Mouse (Mus musculus): ENCODE data around the gene Pcca.

The Pcca gene

GRCm38 (mm10) chr14:122747860-122748842 lies 214.0 kb downstream of the Pcca start:
- no peak for DNase-seq (ENCODE audit: low spot score)

DNA sequence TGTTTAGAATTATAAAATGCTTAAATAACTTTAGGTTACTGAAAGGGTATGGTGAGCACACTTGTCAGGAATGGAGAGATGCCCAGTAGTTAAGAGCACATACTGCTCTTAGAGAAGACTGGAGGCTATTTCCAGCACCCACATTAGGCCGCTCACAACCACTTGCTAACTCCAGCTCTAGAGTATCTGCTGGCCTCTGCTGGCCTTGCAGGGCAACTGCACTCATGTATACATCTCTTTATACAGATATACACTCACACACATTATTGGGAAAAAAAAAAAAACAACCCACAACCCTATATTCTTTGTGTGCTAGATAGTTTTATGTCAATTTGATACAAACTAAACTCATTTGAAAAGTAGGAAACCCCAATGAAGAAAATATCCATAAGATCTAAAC lies 217.4 kb downstream of the Pcca start:
- DNase-seq (ENCODE audit: low spot score): no peak

DNA sequence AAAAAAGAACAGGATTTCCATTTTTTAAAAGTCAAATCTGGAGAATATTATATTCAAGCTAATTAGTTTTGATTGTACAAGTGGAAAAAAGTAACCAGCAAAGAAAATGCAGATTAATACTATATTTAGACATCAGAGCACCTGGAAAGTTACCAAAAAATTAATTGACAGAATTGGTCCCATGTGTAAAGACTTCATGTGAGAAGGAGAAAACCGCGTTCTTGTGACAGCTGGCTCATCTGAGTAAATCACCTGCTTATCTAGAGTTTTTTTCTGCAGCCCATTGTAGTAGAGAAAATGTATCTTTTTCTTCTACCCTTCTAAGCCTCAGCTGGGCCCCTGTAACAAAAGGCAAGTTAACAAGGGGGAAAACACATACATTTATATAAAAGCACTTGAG lies 219.2 kb downstream of the Pcca start:
- DNase-seq (ENCODE audit: low spot score): no peak

DNA sequence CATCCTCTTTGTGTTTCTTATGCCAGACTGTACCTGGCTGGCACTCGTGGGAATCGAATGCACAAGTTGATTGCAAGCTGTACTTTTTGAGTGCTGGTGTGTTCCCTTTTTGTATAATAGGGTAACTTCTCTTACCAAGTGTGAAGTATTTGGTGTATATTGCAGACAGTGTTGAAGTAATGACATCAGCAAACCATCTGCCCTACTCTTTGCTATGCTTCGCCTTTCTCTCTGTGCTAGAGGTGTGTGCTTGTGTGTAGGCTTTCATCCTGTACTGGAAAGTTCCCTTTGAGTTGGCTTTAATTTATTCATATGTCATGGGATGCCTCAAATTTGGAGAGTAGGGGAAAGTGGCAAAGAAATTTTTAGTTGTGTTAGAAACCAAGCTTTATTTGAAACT lies 220.2 kb downstream of the Pcca start:
- DNase-seq (ENCODE audit: low spot score): no peak

GRCm38 (mm10) chr14:122755559-122755958 lies 221.4 kb downstream of the Pcca start:
- no peak for DNase-seq (ENCODE audit: low spot score)

DNA sequence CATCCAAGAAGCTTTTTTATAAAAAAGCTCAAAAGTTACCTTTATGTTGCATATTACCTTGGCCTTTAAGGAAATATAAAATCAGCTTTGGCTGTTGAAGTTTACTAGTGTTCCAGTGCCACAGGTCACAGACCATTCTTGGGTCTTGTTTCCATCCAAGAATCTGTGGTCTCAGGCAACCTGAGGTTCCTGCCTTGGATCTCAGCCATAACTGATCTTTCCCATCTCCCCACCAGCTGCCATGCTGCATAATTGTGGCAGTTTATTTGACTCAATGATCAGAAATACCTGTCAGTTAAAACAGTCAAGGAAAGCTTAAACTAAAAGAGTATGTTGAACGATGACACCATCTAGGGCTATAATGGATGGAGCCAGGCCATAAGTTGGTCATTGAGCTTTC lies 222.5 kb downstream of the Pcca start:
- DNase-seq (ENCODE audit: low spot score): no peak

- no peak for DNase-seq (ENCODE audit: low spot score)
Observed at GRCm38 (mm10) chr14:122759890-122760289, 225.8 kb downstream of the Pcca start.

- DNase-seq (ENCODE audit: low spot score): no peak
Observed at GRCm38 (mm10) chr14:122760803-122761202, 226.7 kb downstream of the Pcca start.

DNA sequence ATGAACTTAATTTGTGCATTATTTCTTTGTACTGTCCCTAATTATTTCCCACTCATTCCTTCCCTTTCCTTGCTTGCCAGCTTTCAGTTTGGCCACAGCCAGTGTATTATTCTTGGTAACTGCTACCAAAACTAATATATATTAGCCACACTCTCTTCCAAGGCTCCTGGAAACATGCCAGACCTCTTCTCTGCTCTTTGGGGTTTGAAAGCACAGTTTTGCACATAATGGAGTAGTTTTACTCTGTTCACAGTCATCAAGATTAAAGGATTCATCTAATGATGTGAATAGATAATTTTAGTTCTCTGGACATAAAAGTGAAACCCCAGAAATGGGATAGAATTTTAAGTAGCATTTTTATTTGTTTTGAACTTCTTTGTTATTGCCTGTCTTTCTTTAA lies 228.5 kb downstream of the Pcca start:
- DNase-seq (ENCODE audit: low spot score): no peak

DNA sequence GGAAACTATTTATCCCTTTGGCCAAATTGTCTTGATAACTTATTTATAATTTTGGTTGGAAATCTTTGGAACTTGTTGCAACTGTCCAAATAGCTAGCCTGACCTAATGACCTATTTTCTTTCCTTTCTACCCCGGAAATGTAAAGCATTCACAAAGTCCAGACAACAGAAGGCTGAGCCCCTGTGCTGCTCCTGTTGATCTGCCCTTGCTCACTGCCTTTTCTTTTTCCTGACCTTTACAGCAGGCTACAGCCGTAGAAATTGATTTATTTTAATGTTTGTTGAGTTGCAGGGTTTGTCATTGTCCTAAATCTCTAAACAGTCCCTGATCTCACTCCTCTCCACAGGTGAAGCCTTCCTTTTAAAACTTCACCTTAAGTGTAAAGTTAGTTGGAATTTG lies 231.8 kb downstream of the Pcca start:
- no peak for DNase-seq (ENCODE audit: low spot score)

DNA sequence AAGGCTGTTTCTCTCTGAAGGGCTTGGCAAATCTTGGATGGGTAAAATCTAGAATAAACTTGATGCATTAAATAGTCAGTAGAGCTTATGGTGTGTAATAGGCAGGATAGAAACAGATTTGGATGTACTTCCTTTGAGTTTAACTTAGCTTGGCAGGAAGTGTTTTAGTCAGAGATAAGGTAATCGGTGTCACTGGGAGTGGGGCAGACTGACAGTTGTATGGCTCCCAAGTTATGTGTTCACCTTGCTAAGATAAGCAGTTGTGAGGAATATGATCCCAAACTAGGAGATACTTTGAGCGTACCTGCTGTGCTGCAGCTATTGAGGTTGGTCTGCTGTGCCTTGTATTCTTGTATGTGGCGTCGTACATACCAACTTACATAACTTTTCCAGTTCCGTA lies 232.3 kb downstream of the Pcca start:
- DNase-seq (ENCODE audit: low spot score): no peak

GRCm38 (mm10) chr14:122784701-122785100 lies 250.6 kb downstream of the Pcca start:
- no peak for DNase-seq (ENCODE audit: low spot score)

- DNase-seq (ENCODE audit: low spot score): no peak
Observed at GRCm38 (mm10) chr14:122788199-122788598, 254.1 kb downstream of the Pcca start.

DNA sequence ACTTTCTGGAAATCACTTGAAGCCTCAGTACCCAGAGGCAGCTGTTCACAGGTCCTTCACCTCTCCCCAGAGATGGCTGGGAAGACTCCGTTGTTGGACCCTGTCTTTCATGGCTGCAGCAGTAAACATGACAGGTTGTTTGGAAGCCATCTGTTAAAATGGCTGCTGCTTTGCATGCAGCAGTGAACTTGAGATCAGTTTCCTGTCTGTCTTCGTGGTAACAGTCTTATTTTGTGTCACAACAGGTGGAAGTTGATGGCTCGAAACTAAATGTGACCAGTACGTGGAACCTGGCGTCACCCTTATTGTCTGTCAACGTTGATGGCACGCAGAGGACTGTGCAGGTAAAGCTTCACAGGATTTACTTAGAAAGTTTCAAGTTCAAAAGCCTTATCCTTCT lies 256.0 kb downstream of the Pcca start:
- DNase-seq (ENCODE audit: low spot score): no peak

DNA sequence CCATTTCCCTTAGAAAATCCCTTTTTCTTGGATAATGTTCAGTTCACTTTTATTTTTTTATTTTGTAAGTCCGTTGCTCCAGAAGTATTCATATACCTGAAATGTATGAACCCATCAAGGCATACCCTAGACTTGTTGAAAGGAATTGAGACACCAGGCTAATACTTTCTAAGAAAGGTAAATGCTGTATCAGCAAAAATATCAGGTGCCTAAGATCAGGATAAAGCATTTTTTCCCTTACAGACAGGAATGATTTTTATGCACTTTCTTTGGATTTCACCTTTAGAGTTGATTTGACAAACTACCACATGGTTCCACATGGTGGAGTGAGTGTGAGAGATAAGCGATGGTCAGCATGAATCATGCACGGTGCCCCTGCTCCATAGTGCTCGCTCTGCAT lies 259.2 kb downstream of the Pcca start:
- no peak for DNase-seq (ENCODE audit: low spot score)

DNA sequence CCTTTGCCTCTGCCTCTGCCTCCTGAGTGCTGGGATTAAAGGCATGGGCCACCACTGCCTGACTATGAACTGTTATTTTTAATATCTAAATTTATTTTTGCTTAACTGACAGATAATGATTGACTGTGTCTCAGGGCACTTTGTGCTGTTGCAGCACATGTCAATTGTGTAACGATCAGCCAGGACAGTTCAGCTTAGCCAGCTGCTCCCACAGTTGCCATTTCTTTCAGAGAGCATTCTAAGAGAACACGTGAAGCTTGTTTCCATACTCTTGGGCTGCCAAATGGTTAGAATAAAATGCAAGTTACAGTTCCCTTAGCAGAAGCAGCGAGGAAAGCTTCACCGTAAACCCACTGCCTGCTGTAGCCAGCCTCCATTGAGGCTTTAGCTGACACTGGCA lies 266.2 kb downstream of the Pcca start:
- no peak for DNase-seq (ENCODE audit: low spot score)

GRCm38 (mm10) chr14:122821002-122821401 lies 286.9 kb downstream of the Pcca start:
- no peak for DNase-seq (ENCODE audit: low spot score)

- no peak for DNase-seq (ENCODE audit: low spot score)
Observed at GRCm38 (mm10) chr14:122823791-122824190, 289.7 kb downstream of the Pcca start.

GRCm38 (mm10) chr14:122825464-122825863 lies 291.3 kb downstream of the Pcca start:
- DNase-seq (ENCODE audit: low spot score): no peak

GRCm38 (mm10) chr14:122830433-122830832 lies 296.3 kb downstream of the Pcca start:
- no peak for DNase-seq (ENCODE audit: low spot score)

- DNase-seq (ENCODE audit: low spot score): no peak
Observed at GRCm38 (mm10) chr14:122833666-122834065, 299.5 kb downstream of the Pcca start.

GRCm38 (mm10) chr14:122834753-122835152 lies 300.6 kb downstream of the Pcca start:
- DNase-seq (ENCODE audit: low spot score): no peak

GRCm38 (mm10) chr14:122835487-122836190 lies 301.5 kb downstream of the Pcca start:
- DNase-seq (ENCODE audit: low spot score): no peak
